Mouse (Mus musculus) yolk sac, embryonic 10.5 days (tissue): ENCODE data around the gene Rec8.

ENCODE experiments used
- DNase-seq: peaks from one replicate; pipeline ENCODE4 v3.0.0-alpha.2; 2017; ENCODE audit warnings: low spot score

Gene Rec8

GRCm38 (mm10) chr14:55641291-55641690, 23.5 kb downstream of the Rec8 start:
- no peak for DNase-seq

GRCm38 (mm10) chr14:55642679-55643059, 24.8 kb downstream of the Rec8 start:
- DNase-seq = no peak

GRCm38 (mm10) chr14:55643060-55643907, 25.4 kb downstream of the Rec8 start, which contains the start of gene Tm9sf1:
Gene Tm9sf1, minus strand, starts transcription at chr14:55643806.
- DNase-seq = peak; percentile 93

GRCm38 (mm10) chr14:55644261-55644888, 26.5 kb downstream of the Rec8 start:
- peak; percentile 36 for DNase-seq

- no peak for DNase-seq
Observed at GRCm38 (mm10) chr14:55649884-55650283, 32.0 kb downstream of the Rec8 start, which contains the start of gene Tssk4. Gene Tssk4, plus strand, starts transcription at chr14:55650184.

GRCm38 (mm10) chr14:55651528-55651927, 33.7 kb downstream of the Rec8 start:
- DNase-seq = no peak

GRCm38 (mm10) chr14:55656935-55657334, 39.1 kb downstream of the Rec8 start:
- DNase-seq = no peak

- peak; percentile 52 for DNase-seq
Observed at GRCm38 (mm10) chr14:55658011-55658410, 40.2 kb downstream of the Rec8 start.

- DNase-seq = peak; percentile 85
Observed at GRCm38 (mm10) chr14:55659960-55660573, 42.2 kb downstream of the Rec8 start, which contains the start of gene Mdp1. Gene Mdp1, minus strand, starts transcription at chr14:55660508.

- no peak for DNase-seq
Observed at GRCm38 (mm10) chr14:55660636-55661035, 42.8 kb downstream of the Rec8 start.

- DNase-seq = no peak
Observed at GRCm38 (mm10) chr14:55671486-55671832, 53.6 kb downstream of the Rec8 start.

- peak; percentile 97 for DNase-seq
Observed at GRCm38 (mm10) chr14:55671833-55672740, 54.2 kb downstream of the Rec8 start, which contains the start of the genes Gmpr2 and Nedd8. Gene Gmpr2, plus strand, starts transcription at chr14:55671941. Gene Nedd8, minus strand, starts transcription at chr14:55672124.

- DNase-seq = no peak
Observed at GRCm38 (mm10) chr14:55672741-55673060, 54.9 kb downstream of the Rec8 start.
